13 mouse cellular contexts compared by ENCODE assay signal in genomic region chr9:13963140-13963763, GRCm38 (mm10).
DNase-seq lines count a peak whose midpoint lies in the region; ATAC-seq and TF ChIP-seq lines count a peak whose summit lies in the region.
"Had no signal": no experiment of that assay in that cellular context is flagged by ENCODE, and none has a peak within 500 bp of the region (broad histone marks: within the 10 kb centered on the region; RNA-seq: fewer than 3 reads in every experiment).

No protein-coding gene starts in this region.

- WGBS in hindbrain, postnatal 0 days: 65% methylated on average over 7 of the region's 7 CpGs
- 76% methylated on average over 7 of the region's 7 CpGs for WGBS in hindbrain, embryonic 10.5 days
- 59% methylated on average over 7 of the region's 7 CpGs for WGBS in embryonic facial prominence, embryonic 10.5 days

- no peak overlapping the region for H3K4me2 ChIP-seq in hindbrain, postnatal 0 days (ENCODE audit: low read depth, low read length)
- H3K4me2 ChIP-seq: heart, embryonic 15.5 days had no signal

- no peak overlapping the region for H3K27ac ChIP-seq in hindbrain, postnatal 0 days
- no peak overlapping the region for H3K27ac ChIP-seq in hindbrain, embryonic 10.5 days
- no peak overlapping the region for H3K27ac ChIP-seq in embryonic facial prominence, embryonic 10.5 days (replicated peaks)
- H3K27ac ChIP-seq: heart, embryonic 15.5 days; stomach, postnatal 0 days had no signal

- TF ChIP-seq CTCF in hindbrain, postnatal 0 days (IDR thresholded peaks at IDR 0.05; ENCODE audit: low read depth): no peak

- no peaks in the 10 kb centered on the region for H3K9me3 ChIP-seq in hindbrain, postnatal 0 days (ENCODE audit: low read length)
- no peaks in the 10 kb centered on the region for H3K9me3 ChIP-seq in hindbrain, embryonic 10.5 days
- no peaks in the 10 kb centered on the region for H3K9me3 ChIP-seq in embryonic facial prominence, embryonic 10.5 days
- H3K9me3 ChIP-seq: heart, embryonic 15.5 days had no signal

- H3K4me1 ChIP-seq in hindbrain, postnatal 0 days (ENCODE audit: insufficient read depth, low read length): no peaks in the 10 kb centered on the region
- H3K4me1 ChIP-seq in hindbrain, embryonic 10.5 days (replicated peaks): 0 out of 2 replicates have a peak, but pooled peaks cover 3% of the 10 kb centered on the region
- peaks cover 11% of the 10 kb centered on the region for H3K4me1 ChIP-seq in embryonic facial prominence, embryonic 10.5 days
- H3K4me1 ChIP-seq: heart, embryonic 15.5 days had no signal

- no peaks in the 10 kb centered on the region for H3K27me3 ChIP-seq in hindbrain, postnatal 0 days (ENCODE audit: insufficient read depth, low read length)
- H3K27me3 ChIP-seq in hindbrain, embryonic 10.5 days (ENCODE audit: insufficient read depth, poor library complexity, severe bottlenecking): no peaks in the 10 kb centered on the region
- no peaks in the 10 kb centered on the region for H3K27me3 ChIP-seq in embryonic facial prominence, embryonic 10.5 days (replicated peaks; ENCODE audit: low read depth, poor library complexity, severe bottlenecking)
- H3K27me3 ChIP-seq: heart, embryonic 15.5 days had no signal

- ATAC-seq in hindbrain, postnatal 0 days: 0 out of 2 replicates have a peak, but pooled peaks have one; percentile 51
- peak; percentile 83 for ATAC-seq in granulocyte monocyte progenitor cell, adult 5-6 weeks (replicated peaks; ENCODE audit: poor library complexity, severe bottlenecking)

- H3K36me3 ChIP-seq in hindbrain, postnatal 0 days (ENCODE audit: insufficient read depth, low read length): no peaks in the 10 kb centered on the region
- no peaks in the 10 kb centered on the region for H3K36me3 ChIP-seq in hindbrain, embryonic 10.5 days
- no peaks in the 10 kb centered on the region for H3K36me3 ChIP-seq in embryonic facial prominence, embryonic 10.5 days (replicated peaks)
- H3K36me3 ChIP-seq: heart, embryonic 15.5 days had no signal

- H3K9ac ChIP-seq in hindbrain, postnatal 0 days (replicated peaks; ENCODE audit: low read length): no peak overlapping the region
- H3K9ac ChIP-seq: heart, embryonic 15.5 days had no signal

- DNase-seq in hindbrain, postnatal 0 days (ENCODE audit: low spot score): no peak
- no peak for DNase-seq in hindbrain, embryonic 10.5 days (ENCODE audit: low spot score)
- DNase-seq in Muller cell, postnatal 12 days (ENCODE audit: inconsistent ontology term): peak; percentile 85
- DNase-seq in embryonic facial prominence, embryonic 10.5 days (ENCODE audit: low spot score): peak; percentile 13
- DNase-seq in right cerebral cortex, adult 2 months (ENCODE audit: low spot score in 2 of 2): no peak
- DNase-seq in cerebellum, postnatal 25 days: no peak
- DNase-seq: cerebellum, adult 9-10 months; heart, adult 18-20 months; lung, adult 18-20 months; thymus, postnatal 14 days had no signal

- H3K4me3 ChIP-seq in hindbrain, postnatal 0 days (ENCODE audit: low read length): no peak overlapping the region
- H3K4me3 ChIP-seq in hindbrain, embryonic 10.5 days: no peak overlapping the region
- no peak overlapping the region for H3K4me3 ChIP-seq in embryonic facial prominence, embryonic 10.5 days
- H3K4me3 ChIP-seq: heart, embryonic 15.5 days had no signal

Comparison
In these comparisons a context has a peak if more than half of its experiments do, and no peak if none do; other contexts are left out.
1. DNase-seq: peak in Muller cell, postnatal 12 days (single experiment) and embryonic facial prominence, embryonic 10.5 days (single experiment); none in hindbrain, postnatal 0 days (single experiment), hindbrain, embryonic 10.5 days (single experiment), right cerebral cortex, adult 2 months (0 of 2) and cerebellum, postnatal 25 days (0 of 2).